Mouse (Mus musculus) heart, embryonic 11.5 days (tissue): ENCODE results near the gene Cdyl2. TPM values are rescaled to one million over a fixed set of nuclear protein-coding genes. Genes with fewer than 3 reads are reported as not detected.

ENCODE experiments used
- ATAC-seq: fragments of 200-750 bp; cut with Nextera tagmentation; replicated peaks from 2 replicates; pipeline ENCODE4 v1.8.0; 2017; ENCODE audit warnings: moderate library complexity; ENCODE audit not compliant: insufficient number of reproducible peaks, low FRiP score, low TSS enrichment
- H3K27ac ChIP-seq: fragments of 300-500 bp; sonication (generic); 2 replicates; pipeline ENCODE4 v1.5.1; 2014; ENCODE audit warnings: mild to moderate bottlenecking, low read depth, low read length
- H3K27me3 ChIP-seq: fragments of 300-500 bp; sonication (generic); 2 replicates; pipeline ENCODE4 v1.6.1; 2014; ENCODE audit warnings: mild to moderate bottlenecking, low read length, mixed read lengths; ENCODE audit not compliant: control insufficient read depth, insufficient read depth
- H3K36me3 ChIP-seq: fragments of 300-500 bp; sonication (generic); 2 replicates; pipeline ENCODE4 v1.6.1; 2014; ENCODE audit warnings: mild to moderate bottlenecking, low read length, moderate library complexity, mixed read lengths; ENCODE audit not compliant: control insufficient read depth, insufficient read depth
- H3K4me1 ChIP-seq: fragments of 300-500 bp; sonication (generic); 2 replicates; pipeline ENCODE4 v1.6.1; 2014; ENCODE audit warnings: low read length; ENCODE audit not compliant: control insufficient read depth, insufficient read depth
- H3K4me2 ChIP-seq: fragments of 300-500 bp; sonication (generic); 2 replicates; pipeline ENCODE4 v1.6.1; 2014; ENCODE audit warnings: mild to moderate bottlenecking, moderate library complexity
- H3K4me3 ChIP-seq: fragments of 300-500 bp; sonication (generic); 2 replicates; pipeline ENCODE4 v1.5.1; 2014; ENCODE audit warnings: low read depth, low read length
- H3K9ac ChIP-seq: fragments of 300-500 bp; sonication (generic); 2 replicates; pipeline ENCODE4 v1.6.1; 2014; ENCODE audit warnings: mild to moderate bottlenecking, low read depth, low read length, moderate library complexity
- H3K9me3 ChIP-seq: fragments of 300-500 bp; sonication (generic); replicated peaks from 2 replicates; pipeline ENCODE4 v1.6.1; 2016; ENCODE audit warnings: low read length; ENCODE audit not compliant: control insufficient read depth
- WGBS: fragments of 180-500 bp; shearing (Covaris S2); extraction: QIAGEN DNeasy Blood & Tissue Kit; methylation state at CpG from one replicate; pipeline ENCODE4 v1.1.7; 2014; ENCODE audit not compliant: insufficient replicate concordance; 5-methylcytosine and 5-hydroxymethylcytosine counted together
- polyA plus RNA-seq: library from polyadenylated mRNA; unstranded; fragments of >200 nt; fragmentation: Nextera tagmentation; extraction: Ambion mirVana; gene quantifications from 2 replicates; pipeline ENCODE4 v1.2.1, GENCODE M21; 2014

Gene Cdyl2
- polyA plus RNA-seq, result 4.5 and 4.8 TPM in 2 replicates

DNA sequence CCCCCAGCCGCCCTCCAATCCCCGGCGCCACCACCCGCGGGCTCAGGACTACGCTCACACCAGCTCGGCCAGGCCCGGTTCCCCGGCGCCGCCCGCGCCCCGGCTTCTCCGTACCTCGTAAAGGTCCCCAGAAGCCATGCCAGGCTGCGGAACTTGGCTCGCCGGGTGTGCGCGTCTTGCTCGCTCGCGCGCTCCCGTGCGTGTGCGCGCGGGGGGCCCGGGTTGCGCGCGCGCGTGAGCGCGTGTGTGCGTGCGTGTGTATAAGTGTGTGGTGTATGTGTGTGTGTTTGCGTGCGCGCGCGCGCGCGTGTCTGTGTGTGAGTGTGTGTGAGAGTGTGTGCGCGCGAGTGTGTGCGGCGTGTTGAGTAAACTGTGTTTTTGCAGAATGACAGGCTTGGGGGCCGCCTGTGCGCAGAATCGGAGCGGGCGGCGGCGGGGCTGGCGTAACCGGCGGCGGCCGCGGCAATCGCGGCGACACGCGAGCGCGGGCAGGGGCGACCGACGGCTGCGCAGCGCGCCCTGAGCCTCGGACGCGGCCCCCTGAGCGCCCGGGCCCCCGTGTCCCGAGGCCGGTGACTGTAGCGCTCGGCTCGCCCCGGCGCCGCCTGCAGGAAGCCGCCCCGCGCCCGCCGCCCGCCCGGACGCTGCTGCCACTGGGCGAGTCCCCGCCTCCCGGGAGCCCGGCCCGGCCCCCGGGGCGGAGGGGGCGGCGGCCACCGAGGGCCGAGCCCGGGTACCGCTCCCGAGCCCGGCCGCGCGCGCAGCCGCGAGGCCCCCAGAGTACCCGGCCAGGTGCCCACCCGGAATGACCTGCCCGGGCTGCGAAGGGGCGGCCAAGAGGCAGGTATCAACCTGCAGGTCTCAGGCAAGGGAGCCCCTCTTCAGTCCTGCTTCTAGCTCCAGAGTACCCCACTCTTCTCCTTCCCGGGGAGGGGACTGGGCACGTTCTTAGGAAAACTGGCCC is at the start of gene Cdyl2:
Gene Cdyl2 (minus strand): TSS at position 308 of the 964 bp plus-strand sequence.
- peak within 1 kb of the TSS; percentile 83 for H3K4me3 ChIP-seq
- peaks cover 8% of the 10 kb centered on the region for H3K27me3 ChIP-seq
- ATAC-seq, result peak; percentile 74
- peak within 1 kb of the TSS; percentile 70 for H3K4me2 ChIP-seq
- H3K27ac ChIP-seq, result peak within 1 kb of the TSS; percentile 79
- no peaks in the 10 kb centered on the region for H3K9me3 ChIP-seq
- WGBS, result under 1% methylated on average over 105 of the region's 129 CpGs
- H3K36me3 ChIP-seq, result peaks cover 2% of the 10 kb centered on the region; the same call in 1 of the 2 replicates
- H3K4me1 ChIP-seq, result peaks cover 7% of the 10 kb centered on the region
- H3K9ac ChIP-seq, result peak within 1 kb of the TSS; percentile 85

DNA sequence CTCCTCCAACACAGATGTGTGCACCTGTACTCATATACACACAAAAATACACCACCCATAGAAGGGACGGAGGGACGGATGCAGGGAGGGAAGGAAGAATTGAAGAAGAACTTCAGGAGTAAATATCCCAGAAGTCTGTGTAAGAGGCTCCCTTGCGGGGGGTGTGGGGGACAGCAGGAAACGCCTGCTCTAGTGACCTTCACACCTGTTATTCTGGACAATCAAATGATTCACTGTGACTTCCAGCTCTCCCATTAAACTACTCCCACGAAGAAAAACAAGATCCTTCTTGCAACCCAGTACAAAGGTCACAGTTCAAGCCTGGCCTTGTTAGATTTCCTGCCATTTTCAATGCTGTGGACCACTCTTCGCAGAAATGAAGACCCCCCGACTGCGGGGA is 47.8 kb upstream of the Cdyl2 start:
- ATAC-seq, result no peak

GRCm38 (mm10) chr8:116774220-116774619 is 41.4 kb upstream of the Cdyl2 start:
- Histone ChIP-seq H3K27me3 (no peaks in the 10 kb centered on the region), H3K4me2 (no peak overlapping the region), H3K36me3 (no peaks in the 10 kb centered on the region), H3K9ac (no peak overlapping the region), H3K9me3 (no peaks in the 10 kb centered on the region), H3K4me3 (no peak overlapping the region), H3K4me1 (no peaks in the 10 kb centered on the region), H3K27ac (no peak overlapping the region)
- 78% methylated on average over 5 of the region's 5 CpGs for WGBS
- ATAC-seq, result no peak

More for the DNA sequence above, 47.8 kb upstream of the Cdyl2 start:
- Histone ChIP-seq H3K27me3 (no peaks in the 10 kb centered on the region), H3K36me3 (no peaks in the 10 kb centered on the region), H3K4me2 (no peak overlapping the region), H3K9ac (no peak overlapping the region), H3K4me3 (no peak overlapping the region), H3K4me1 (no peaks in the 10 kb centered on the region), H3K27ac (no peak overlapping the region), H3K9me3 (no peaks in the 10 kb centered on the region)
- WGBS, result 69% methylated on average over 8 of the region's 8 CpGs

- Histone ChIP-seq H3K4me3 (no peak overlapping the region), H3K4me2 (no peak overlapping the region), H3K4me1 (no peaks in the 10 kb centered on the region), H3K9ac (no peak overlapping the region), H3K36me3 (no peaks in the 10 kb centered on the region), H3K27me3 (no peaks in the 10 kb centered on the region), H3K9me3 (no peaks in the 10 kb centered on the region), H3K27ac (no peak overlapping the region)
- ATAC-seq, result no peak
- 86% methylated on average over 9 of the region's 9 CpGs for WGBS
Measured at GRCm38 (mm10) chr8:116772727-116773126, 39.9 kb upstream of the Cdyl2 start.

- ATAC-seq, result no peak
- H3K9ac ChIP-seq, result no peak overlapping the region
- 77% methylated on average over 7 of the region's 7 CpGs for WGBS
- H3K27me3 ChIP-seq, result no peaks in the 10 kb centered on the region
- no peaks in the 10 kb centered on the region for H3K9me3 ChIP-seq
- no peak overlapping the region for H3K4me2 ChIP-seq
- H3K4me3 ChIP-seq, result no peak overlapping the region
- no peak overlapping the region for H3K27ac ChIP-seq
- no peaks in the 10 kb centered on the region for H3K36me3 ChIP-seq
- H3K4me1 ChIP-seq, result no peaks in the 10 kb centered on the region
Measured at GRCm38 (mm10) chr8:116771797-116772343, 39.1 kb upstream of the Cdyl2 start.

GRCm38 (mm10) chr8:116770756-116771155 is 38.0 kb upstream of the Cdyl2 start:
- Histone ChIP-seq H3K4me2 (no peak overlapping the region), H3K4me1 (no peaks in the 10 kb centered on the region), H3K9me3 (no peaks in the 10 kb centered on the region), H3K36me3 (no peaks in the 10 kb centered on the region), H3K27ac (no peak overlapping the region), H3K27me3 (no peaks in the 10 kb centered on the region), H3K9ac (no peak overlapping the region), H3K4me3 (no peak overlapping the region)
- ATAC-seq, result no peak
- WGBS, result 77% methylated on average over 12 of the region's 12 CpGs

- no peak overlapping the region for H3K4me3 ChIP-seq
- no peak for ATAC-seq
- no peaks in the 10 kb centered on the region for H3K4me1 ChIP-seq
- no peaks in the 10 kb centered on the region for H3K9me3 ChIP-seq
- no peak overlapping the region for H3K27ac ChIP-seq
- no peaks in the 10 kb centered on the region for H3K27me3 ChIP-seq
- H3K4me2 ChIP-seq, result no peak overlapping the region
- WGBS, result 60% methylated on average over 3 of the region's 3 CpGs
- H3K9ac ChIP-seq, result no peak overlapping the region
- H3K36me3 ChIP-seq, result no peaks in the 10 kb centered on the region
Measured at GRCm38 (mm10) chr8:116756174-116756573, 23.4 kb upstream of the Cdyl2 start.

DNA sequence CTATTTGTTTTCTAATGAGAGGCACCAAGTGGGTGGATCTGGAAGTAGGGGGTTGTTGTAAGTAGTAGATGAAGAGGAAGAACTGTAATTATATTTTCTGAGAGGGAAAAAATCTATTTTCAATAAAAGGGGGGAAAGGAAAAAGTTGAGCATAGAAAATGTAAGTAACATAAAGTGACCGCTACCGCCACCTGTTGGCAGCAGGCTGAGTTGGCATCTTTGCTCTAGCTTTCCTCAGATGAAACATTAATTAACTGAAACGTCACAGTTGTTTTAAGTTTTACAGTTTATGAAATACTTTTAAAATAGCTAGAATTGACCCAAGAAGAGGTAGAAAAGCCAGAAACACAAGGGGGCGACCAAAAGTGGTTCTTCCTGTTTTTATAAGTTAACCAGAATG is 22.8 kb upstream of the Cdyl2 start:
- ATAC-seq, result no peak

More for the DNA sequence above, 22.8 kb upstream of the Cdyl2 start:
- no peaks in the 10 kb centered on the region for H3K9me3 ChIP-seq
- H3K4me3 ChIP-seq, result no peak overlapping the region
- no peaks in the 10 kb centered on the region for H3K27me3 ChIP-seq
- no peak overlapping the region for H3K4me2 ChIP-seq
- H3K27ac ChIP-seq, result no peak overlapping the region
- no peaks in the 10 kb centered on the region for H3K36me3 ChIP-seq
- H3K4me1 ChIP-seq, result no peaks in the 10 kb centered on the region
- H3K9ac ChIP-seq, result no peak overlapping the region
- WGBS, result 7% methylated on average over 4 of the region's 4 CpGs
